ENCODE assay signal across 9 mouse cellular contexts in the genomic region with DNA sequence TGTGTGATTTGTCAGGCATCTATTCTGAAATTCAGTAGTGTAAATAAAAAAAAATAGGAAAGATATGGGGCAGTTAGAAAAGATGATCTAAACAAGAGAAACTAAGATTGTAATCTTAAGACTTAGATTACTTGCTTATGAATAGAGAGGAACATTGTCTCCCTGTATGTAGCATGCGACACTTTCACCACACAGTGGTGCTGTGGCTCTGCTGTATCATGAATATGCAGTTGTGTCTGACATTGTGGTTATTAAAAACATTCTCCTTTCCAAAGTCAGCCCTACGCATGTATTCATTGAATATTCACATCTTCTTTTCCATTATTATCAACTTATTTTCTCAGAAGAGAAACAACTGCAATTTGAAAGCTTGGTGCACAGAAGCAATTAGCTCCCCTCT. TPM values are rescaled to one million over a fixed set of nuclear protein-coding genes. Genes with fewer than 3 reads are reported as not detected.
DNase-seq lines count a peak whose midpoint lies in the region; ATAC-seq and TF ChIP-seq lines count a peak whose summit lies in the region.
"Had no signal": no experiment of that assay in that cellular context is flagged by ENCODE, and none has a peak within 500 bp of the region (broad histone marks: within the 10 kb centered on the region; RNA-seq: fewer than 3 reads in every experiment).

No protein-coding gene starts in this region.

- no peaks in the 10 kb centered on the region for H3K4me1 ChIP-seq in forebrain, embryonic 12.5 days
- no peaks in the 10 kb centered on the region for H3K4me1 ChIP-seq in forebrain, embryonic 10.5 days
- H3K4me1 ChIP-seq in MEL (ENCODE audit: control insufficient read depth in 1 of 2, insufficient read depth in 2 of 2, low read length in 2 of 2): no peaks in the 10 kb centered on the region
- no peaks in the 10 kb centered on the region for H3K4me1 ChIP-seq in neural tube, embryonic 13.5 days (replicated peaks)

- ATAC-seq in forebrain, embryonic 12.5 days (ENCODE audit: low FRiP score): peak; percentile 68; the same call in 1 of the 2 replicates
- ATAC-seq in neural tube, embryonic 13.5 days (ENCODE audit: low read depth): peak; percentile 72

- no peaks in the 10 kb centered on the region for H3K9me3 ChIP-seq in forebrain, embryonic 12.5 days
- H3K9me3 ChIP-seq in forebrain, embryonic 10.5 days: no peaks in the 10 kb centered on the region
- H3K9me3 ChIP-seq in MEL (replicated peaks; ENCODE audit: insufficient read depth, low read length): no peaks in the 10 kb centered on the region
- H3K9me3 ChIP-seq in neural tube, embryonic 13.5 days: 0 out of 2 replicates have a peak, but pooled peaks cover 3% of the 10 kb centered on the region

- H3K4me3 ChIP-seq in forebrain, embryonic 12.5 days (replicated peaks): no peak overlapping the region
- no peak overlapping the region for H3K4me3 ChIP-seq in forebrain, embryonic 10.5 days
- H3K4me3 ChIP-seq in MEL (ENCODE audit: control insufficient read depth in 1 of 2, insufficient read depth in 1 of 2, low read depth in 2 of 2, low read length in 2 of 2): no peak overlapping the region
- H3K4me3 ChIP-seq in neural tube, embryonic 13.5 days: no peak overlapping the region

- H3K36me3 ChIP-seq in forebrain, embryonic 12.5 days (replicated peaks): no peaks in the 10 kb centered on the region
- no peaks in the 10 kb centered on the region for H3K36me3 ChIP-seq in forebrain, embryonic 10.5 days (replicated peaks)
- no peaks in the 10 kb centered on the region for H3K36me3 ChIP-seq in MEL (ENCODE audit: control insufficient read depth in 1 of 2, insufficient read depth in 2 of 2, low read length in 2 of 2)
- no peaks in the 10 kb centered on the region for H3K36me3 ChIP-seq in neural tube, embryonic 13.5 days

- no peak overlapping the region for H3K9ac ChIP-seq in forebrain, embryonic 12.5 days
- H3K9ac ChIP-seq in MEL (ENCODE audit: control insufficient read depth, low read depth, low read length, poor library complexity, severe bottlenecking): no peak overlapping the region
- H3K9ac ChIP-seq in neural tube, embryonic 13.5 days: no peak overlapping the region

- no peak overlapping the region for H3K4me2 ChIP-seq in forebrain, embryonic 12.5 days
- H3K4me2 ChIP-seq in neural tube, embryonic 13.5 days: no peak overlapping the region

- no peak for TF ChIP-seq POLR2A in MEL (IDR thresholded peaks at IDR 0.05; ENCODE audit: control insufficient read depth in 1 of 2, insufficient read depth in 1 of 2, low read depth in 1 of 2, low read length in 2 of 2, poor library complexity in 1 of 2)

- peak; percentile 39 for TF ChIP-seq RAD21 in MEL (IDR thresholded peaks at IDR 0.05; ENCODE audit: low read depth, low read length)

- H3K27ac ChIP-seq in forebrain, embryonic 12.5 days: no peak overlapping the region
- no peak overlapping the region for H3K27ac ChIP-seq in forebrain, embryonic 10.5 days
- no peak overlapping the region for H3K27ac ChIP-seq in MEL (ENCODE audit: control insufficient read depth, low read depth, low read length)
- no peak overlapping the region for H3K27ac ChIP-seq in neural tube, embryonic 13.5 days (replicated peaks)

- WGBS in forebrain, embryonic 12.5 days: 64% methylated on average over 2 of the region's 2 CpGs
- WGBS in forebrain, embryonic 10.5 days: 72% methylated on average over 2 of the region's 2 CpGs
- WGBS in neural tube, embryonic 13.5 days: 64% methylated on average over 2 of the region's 2 CpGs

- TF ChIP-seq EP300 in MEL (IDR thresholded peaks at IDR 0.05; ENCODE audit: low read depth in 1 of 2, low read length in 2 of 2): no peak

- DNase-seq in forebrain, embryonic 10.5 days (ENCODE audit: extremely low spot score, low spot score): no peak
- DNase-seq in MEL (ENCODE audit: low read depth, low spot score): peak; percentile 11
- DNase-seq in frontal cortex, adult 2 months (ENCODE audit: extremely low spot score in 1 of 2, low spot score in 1 of 2): peak; percentile 9 to 79
- DNase-seq in layer of hippocampus, postnatal 14 days (ENCODE audit: low spot score in 2 of 2): peak; percentile 32 to 70
- DNase-seq in thymus, adult 18-20 months: no peak
- no peak for DNase-seq in MN1 (ENCODE audit: low spot score)

- H3K79me2 ChIP-seq in MEL (ENCODE audit: control insufficient read depth, insufficient read depth, low read length, poor library complexity): no peaks in the 10 kb centered on the region

- H3K27me3 ChIP-seq in forebrain, embryonic 12.5 days: no peaks in the 10 kb centered on the region
- H3K27me3 ChIP-seq in forebrain, embryonic 10.5 days (ENCODE audit: poor library complexity, severe bottlenecking): no peaks in the 10 kb centered on the region
- H3K27me3 ChIP-seq in MEL (ENCODE audit: control insufficient read depth in 1 of 2, insufficient read depth in 2 of 2, low read length in 2 of 2): no peaks in the 10 kb centered on the region
- no peaks in the 10 kb centered on the region for H3K27me3 ChIP-seq in neural tube, embryonic 13.5 days

- TF ChIP-seq CTCF in MEL (IDR thresholded peaks at IDR 0.05 in 2 of 3, conservative IDR thresholded peaks at IDR 0.05 in 1 of 3; ENCODE audit: control insufficient read depth in 1 of 3, insufficient read depth in 1 of 3, low read depth in 2 of 3, low read length in 3 of 3, poor library complexity in 1 of 3, severe bottlenecking in 1 of 3): peak in 2 of 3 experiments; percentile 5 to 30; a peak in 3 of 6 replicates

TF ChIP-seq in MEL, 35 proteins besides CTCF, POLR2A, EP300 and RAD21:
- TF ChIP-seq TAL1 (IDR thresholded peaks at IDR 0.05; ENCODE audit: low read length) (no peak), SMC3 (IDR thresholded peaks at IDR 0.05; ENCODE audit: low read depth, low read length) (0 out of 2 replicates have a peak, but pooled peaks have one; percentile 15)

RNA-seq across cellular contexts. Expression of gene Caps2, which starts 40.0 kb away (rescaled TPM):
- polyA plus RNA-seq in forebrain, embryonic 12.5 days (2016; fragmentation: Nextera tagmentation; extraction: Ambion mirVana): 0.19 and 0.36 TPM in 2 replicates
- polyA plus RNA-seq in forebrain, embryonic 10.5 days (2016; fragmentation: Nextera tagmentation; extraction: Ambion mirVana): 0.38 and 0.43 TPM in 2 replicates
- not detected in 2 replicates for total RNA-seq in MEL (2012; rRNA removed)
- not detected for polyA plus RNA-seq in MEL (2012; ENCODE audit: insufficient read depth in 1 of 2, insufficient read length in 2 of 2, low read depth in 1 of 2, low replicate concordance in 2 of 2, missing spikeins in 1 of 2)
- 0.25 and 0.46 TPM in 2 replicates for polyA plus RNA-seq in frontal cortex, adult 2 months (2012; rRNA removed)
- under 1 TPM; 0.48 TPM for total RNA-seq in layer of hippocampus, postnatal 14 days (2021)
- polyA plus RNA-seq in neural tube, embryonic 13.5 days (2015; fragmentation: Nextera tagmentation; extraction: Ambion mirVana): 0.24 and 0.40 TPM in 2 replicates

RNA-seq across cellular contexts. Expression of gene Glipr1l3, which starts 43.3 kb away (rescaled TPM):
- not detected in 2 replicates for polyA plus RNA-seq in forebrain, embryonic 12.5 days (2016; fragmentation: Nextera tagmentation; extraction: Ambion mirVana)
- not detected in 2 replicates for polyA plus RNA-seq in forebrain, embryonic 10.5 days (2016; fragmentation: Nextera tagmentation; extraction: Ambion mirVana)
- total RNA-seq in MEL (2012; rRNA removed): not detected in 2 replicates
- not detected for polyA plus RNA-seq in MEL (2012; ENCODE audit: insufficient read depth in 1 of 2, insufficient read length in 2 of 2, low read depth in 1 of 2, low replicate concordance in 2 of 2, missing spikeins in 1 of 2)
- 0.17 TPM in 1 of 2 replicates, not detected in the other for polyA plus RNA-seq in frontal cortex, adult 2 months (2012; rRNA removed)
- total RNA-seq in layer of hippocampus, postnatal 14 days (2021): not detected
- 0.45 TPM in 1 of 2 replicates, not detected in the other for polyA plus RNA-seq in neural tube, embryonic 13.5 days (2015; fragmentation: Nextera tagmentation; extraction: Ambion mirVana)
- polyA plus RNA-seq: heart, embryonic 16.5 days had no signal

Comparison
In these comparisons a context has a peak if more than half of its experiments do, and no peak if none do; other contexts are left out.
1. DNase-seq: peak in MEL (single experiment), frontal cortex, adult 2 months (2 of 2) and layer of hippocampus, postnatal 14 days (2 of 2); none in forebrain, embryonic 10.5 days (single experiment), thymus, adult 18-20 months (0 of 2) and MN1 (single experiment).